Mouse (Mus musculus) spleen, postnatal 0 days (tissue): ENCODE measurements around the gene Rbm45. TPM values are rescaled to one million over a fixed set of nuclear protein-coding genes. Genes with fewer than 3 reads are reported as not detected.

Experiments used
- polyA plus RNA-seq: library from polyadenylated mRNA; unstranded; fragments of >200 nt; fragmentation: Nextera tagmentation; extraction: Ambion mirVana; gene quantifications from 2 replicates; pipeline ENCODE4 v1.2.1, GENCODE M21; 2015

Gene Rbm45
- 11.1 and 11.6 TPM in 2 replicates for polyA plus RNA-seq

GRCm38 (mm10) chr2:76369821-76370655 lies at the start of gene Rbm45:
Rbm45 (plus strand) TSS chr2:76369984.

GRCm38 (mm10) chr2:76338215-76339156 lies 31.3 kb upstream of the Rbm45 start, which contains the start of gene Pde11a:
Pde11a (minus strand) TSS chr2:76338774.

GRCm38 (mm10) chr2:76360226-76360625 lies 9.6 kb upstream of the Rbm45 start, which contains the start of gene Cyct:
Cyct (minus strand) TSS chr2:76360450.

GRCm38 (mm10) chr2:76406151-76406936 lies 36.6 kb downstream of the Rbm45 start, which contains the start of gene Osbpl6:
Osbpl6 (plus strand) TSS chr2:76406508.

Other genes starting within 250 kb of the Rbm45 start
- gene Pde11a, start 31.2 kb upstream of the Rbm45 start, polyA plus RNA-seq: 0.06 TPM in 1 of 2 replicates, not detected in the other
- gene Cyct, start 9.5 kb upstream of the Rbm45 start, polyA plus RNA-seq: not detected in 2 replicates
- 0.58 and 0.70 TPM in 2 replicates for gene Osbpl6, start 36.5 kb downstream of the Rbm45 start, polyA plus RNA-seq